Mouse (Mus musculus): ENCODE data around the gene Luc7l.

DNA sequence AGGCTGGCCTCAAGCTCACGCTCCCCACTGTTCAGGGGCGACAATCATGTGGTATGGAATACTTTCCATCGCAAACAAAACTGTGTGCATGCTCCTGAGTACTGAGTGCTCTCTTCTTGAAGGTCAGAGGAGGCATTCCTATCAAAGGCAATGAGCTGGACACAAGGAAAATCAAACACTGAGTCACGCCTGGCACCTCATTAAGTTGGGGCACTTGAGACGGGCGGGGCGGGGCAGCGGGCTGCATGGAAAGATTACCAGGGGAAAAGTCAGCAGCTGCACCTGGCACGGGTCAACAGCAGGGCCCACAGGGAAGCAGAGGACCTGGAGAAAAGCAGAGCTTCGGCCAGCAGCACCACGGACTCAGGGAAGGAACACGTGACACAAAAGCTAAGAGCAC lies 27.5 kb upstream of the Luc7l start:
- TF ChIP-seq CTCF (IDR thresholded peaks at IDR 0.05; ENCODE audit: insufficient read depth, low read length) (no peak), POLR2A (IDR thresholded peaks at IDR 0.05; ENCODE audit: borderline replicate concordance, extremely low read depth, low read depth, low read length) (no peak)

All from lung, adult 2 months (tissue).